Mouse (Mus musculus): ENCODE measurements around the gene Tenm2. TPM values are rescaled to one million over a fixed set of nuclear protein-coding genes. Genes with fewer than 3 reads are reported as not detected.

Gene Tenm2
- polyA plus RNA-seq, 1 experiment from 2014 or later: 0.95 TPM

GRCm38 (mm10) chr11:36902302-36902701, 333.5 kb downstream of the Tenm2 start:
- H3K4me3 ChIP-seq (ENCODE audit: low read length): no peak overlapping the region
- H3K4me2 ChIP-seq (replicated peaks; ENCODE audit: low read depth, low read length): no peak overlapping the region
- H3K27me3 ChIP-seq (ENCODE audit: control insufficient read depth, insufficient read depth, low read length): no peaks in the 10 kb centered on the region
- H3K9ac ChIP-seq (ENCODE audit: low read depth, low read length): no peak overlapping the region
- no peak overlapping the region for H3K27ac ChIP-seq (ENCODE audit: low read depth, low read length)
- no peak for ATAC-seq (ENCODE audit: low FRiP score, low TSS enrichment)
- H3K4me1 ChIP-seq (ENCODE audit: control insufficient read depth, insufficient read depth, low read length): no peaks in the 10 kb centered on the region
- H3K36me3 ChIP-seq (ENCODE audit: control insufficient read depth, insufficient read depth, low read length): no peaks in the 10 kb centered on the region
- 58% methylated on average over 2 of the region's 2 CpGs for WGBS
- H3K9me3 ChIP-seq (ENCODE audit: control insufficient read depth, low read length): no peaks in the 10 kb centered on the region

GRCm38 (mm10) chr11:36893061-36893460, 342.7 kb downstream of the Tenm2 start:
- Histone ChIP-seq H3K9ac (ENCODE audit: low read depth, low read length) (no peak overlapping the region), H3K4me3 (ENCODE audit: low read length) (no peak overlapping the region), H3K36me3 (ENCODE audit: control insufficient read depth, insufficient read depth, low read length) (no peaks in the 10 kb centered on the region), H3K9me3 (ENCODE audit: control insufficient read depth, low read length) (no peaks in the 10 kb centered on the region), H3K27me3 (ENCODE audit: control insufficient read depth, insufficient read depth, low read length) (no peaks in the 10 kb centered on the region), H3K4me2 (replicated peaks; ENCODE audit: low read depth, low read length) (no peak overlapping the region), H3K4me1 (ENCODE audit: control insufficient read depth, insufficient read depth, low read length) (no peaks in the 10 kb centered on the region), H3K27ac (ENCODE audit: low read depth, low read length) (no peak overlapping the region)
- WGBS: 82% methylated on average over 3 of the region's 3 CpGs
- ATAC-seq (ENCODE audit: low FRiP score, low TSS enrichment): no peak

DNA sequence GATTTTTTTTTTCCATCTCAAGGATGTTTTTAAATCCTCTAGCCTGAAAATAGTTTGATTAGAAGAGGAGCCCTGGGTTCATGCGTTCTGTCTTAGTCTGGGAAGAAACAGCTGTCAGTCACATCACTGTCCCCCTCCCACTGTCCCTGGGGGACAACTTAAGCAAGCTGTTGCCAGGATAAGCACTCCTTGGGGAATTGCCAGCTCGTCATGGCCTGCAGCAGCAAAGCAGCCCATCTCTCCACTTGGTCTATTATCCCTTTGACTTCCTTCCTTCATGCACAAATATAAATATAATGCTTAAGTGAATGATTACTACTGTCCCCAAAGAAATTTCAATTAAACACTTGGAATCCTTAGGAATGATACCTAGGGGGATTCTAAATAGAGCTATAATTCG, 344.7 kb downstream of the Tenm2 start:
- no peak overlapping the region for H3K27ac ChIP-seq (ENCODE audit: low read depth, low read length)
- H3K9ac ChIP-seq (ENCODE audit: low read depth, low read length): no peak overlapping the region
- no peaks in the 10 kb centered on the region for H3K9me3 ChIP-seq (ENCODE audit: control insufficient read depth, low read length)
- ATAC-seq (ENCODE audit: low FRiP score, low TSS enrichment): no peak
- 54% methylated on average over 3 of the region's 3 CpGs for WGBS
- no peak overlapping the region for H3K4me3 ChIP-seq (ENCODE audit: low read length)
- H3K4me1 ChIP-seq (ENCODE audit: control insufficient read depth, insufficient read depth, low read length): no peaks in the 10 kb centered on the region
- H3K4me2 ChIP-seq (replicated peaks; ENCODE audit: low read depth, low read length): no peak overlapping the region
- H3K27me3 ChIP-seq (ENCODE audit: control insufficient read depth, insufficient read depth, low read length): no peaks in the 10 kb centered on the region
- H3K36me3 ChIP-seq (ENCODE audit: control insufficient read depth, insufficient read depth, low read length): no peaks in the 10 kb centered on the region

DNA sequence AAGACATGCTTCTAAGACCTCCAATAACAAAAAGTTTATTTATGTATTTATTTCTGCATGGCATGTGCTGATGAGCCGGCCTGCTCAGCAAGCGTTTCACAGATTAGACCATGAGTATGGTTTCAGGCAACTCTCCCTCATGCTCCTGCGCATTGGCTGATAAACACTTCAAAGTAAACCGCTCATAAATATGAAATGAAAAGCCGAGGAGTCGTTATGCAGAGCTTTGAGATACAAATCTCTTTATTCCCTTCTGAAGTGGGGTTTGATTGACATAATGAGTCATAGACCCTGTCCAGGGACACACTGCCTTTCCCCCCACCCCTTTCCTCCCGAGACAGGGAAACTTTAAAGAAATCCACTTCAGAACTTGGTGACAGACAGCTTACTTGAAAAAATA, 348.3 kb downstream of the Tenm2 start:
- Histone ChIP-seq H3K36me3 (ENCODE audit: control insufficient read depth, insufficient read depth, low read length) (no peaks in the 10 kb centered on the region), H3K4me1 (ENCODE audit: control insufficient read depth, insufficient read depth, low read length) (no peaks in the 10 kb centered on the region), H3K4me2 (replicated peaks; ENCODE audit: low read depth, low read length) (no peak overlapping the region), H3K9me3 (ENCODE audit: control insufficient read depth, low read length) (no peaks in the 10 kb centered on the region), H3K4me3 (ENCODE audit: low read length) (no peak overlapping the region), H3K27me3 (ENCODE audit: control insufficient read depth, insufficient read depth, low read length) (no peaks in the 10 kb centered on the region), H3K9ac (ENCODE audit: low read depth, low read length) (no peak overlapping the region), H3K27ac (ENCODE audit: low read depth, low read length) (no peak overlapping the region)
- peak; percentile 55 for ATAC-seq (ENCODE audit: low FRiP score, low TSS enrichment)
- WGBS: 52% methylated on average over 7 of the region's 7 CpGs

DNA sequence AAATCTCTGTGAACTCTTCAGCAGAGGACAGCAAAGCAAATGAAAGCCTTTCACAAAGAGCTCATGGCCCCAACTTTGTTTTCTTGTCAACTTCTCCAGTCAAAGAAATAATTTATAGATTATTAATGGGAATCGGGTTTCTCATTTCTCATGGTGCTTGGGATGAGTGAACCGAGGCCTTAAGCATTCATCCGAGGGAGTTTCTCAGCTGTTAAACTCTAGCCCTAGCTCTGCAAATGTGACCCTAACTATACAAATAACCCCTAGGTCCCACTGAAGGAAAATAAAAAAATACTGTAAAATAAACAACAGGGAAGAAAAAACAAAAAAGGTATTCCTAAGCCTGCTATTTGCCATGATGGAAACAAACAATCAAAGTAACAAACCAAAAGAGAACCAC, 349.6 kb downstream of the Tenm2 start:
- Histone ChIP-seq H3K4me1 (ENCODE audit: control insufficient read depth, insufficient read depth, low read length) (no peaks in the 10 kb centered on the region), H3K9ac (ENCODE audit: low read depth, low read length) (no peak overlapping the region), H3K36me3 (ENCODE audit: control insufficient read depth, insufficient read depth, low read length) (no peaks in the 10 kb centered on the region), H3K27ac (ENCODE audit: low read depth, low read length) (no peak overlapping the region), H3K4me2 (replicated peaks; ENCODE audit: low read depth, low read length) (no peak overlapping the region), H3K27me3 (ENCODE audit: control insufficient read depth, insufficient read depth, low read length) (no peaks in the 10 kb centered on the region), H3K9me3 (ENCODE audit: control insufficient read depth, low read length) (no peaks in the 10 kb centered on the region), H3K4me3 (ENCODE audit: low read length) (no peak overlapping the region)
- WGBS: 13% methylated on average over 3 of the region's 3 CpGs
- peak; percentile 75; the same call in 1 of the 2 replicates for ATAC-seq (ENCODE audit: low FRiP score, low TSS enrichment)

- Histone ChIP-seq H3K27ac (ENCODE audit: low read depth, low read length) (no peak overlapping the region), H3K9me3 (ENCODE audit: control insufficient read depth, low read length) (no peaks in the 10 kb centered on the region), H3K27me3 (ENCODE audit: control insufficient read depth, insufficient read depth, low read length) (no peaks in the 10 kb centered on the region), H3K4me1 (ENCODE audit: control insufficient read depth, insufficient read depth, low read length) (peaks cover 4% of the 10 kb centered on the region; the same call in 1 of the 2 replicates), H3K36me3 (ENCODE audit: control insufficient read depth, insufficient read depth, low read length) (no peaks in the 10 kb centered on the region), H3K4me3 (ENCODE audit: low read length) (no peak overlapping the region), H3K4me2 (replicated peaks; ENCODE audit: low read depth, low read length) (no peak overlapping the region), H3K9ac (ENCODE audit: low read depth, low read length) (no peak overlapping the region)
- peak; percentile 95 for ATAC-seq (ENCODE audit: low FRiP score, low TSS enrichment)
- WGBS: 24% methylated on average over 4 of the region's 4 CpGs
These were observed 362.8 kb downstream of the Tenm2 start for GRCm38 (mm10) chr11:36872961-36873360.

DNA sequence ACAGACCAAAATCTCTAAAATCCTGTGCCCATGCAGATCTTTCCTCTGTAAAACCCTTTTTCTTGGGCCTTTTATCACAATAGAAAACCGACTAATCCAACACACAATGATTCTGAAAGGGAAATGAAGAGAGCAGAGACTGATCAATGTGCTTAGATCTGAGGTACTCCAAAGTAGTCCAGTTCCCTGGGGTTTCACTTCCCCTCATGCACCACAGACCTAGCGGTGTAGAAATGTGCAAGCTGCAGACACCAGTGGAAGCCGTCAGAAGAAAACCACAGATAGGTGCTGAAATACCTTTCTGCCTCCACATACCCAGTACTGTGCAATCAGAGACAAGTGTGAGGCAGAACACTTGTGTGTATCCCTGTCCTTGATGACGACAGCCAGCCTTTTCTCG, 365.2 kb downstream of the Tenm2 start:
- Histone ChIP-seq H3K36me3 (ENCODE audit: control insufficient read depth, insufficient read depth, low read length) (no peaks in the 10 kb centered on the region), H3K27ac (ENCODE audit: low read depth, low read length) (no peak overlapping the region), H3K4me2 (replicated peaks; ENCODE audit: low read depth, low read length) (no peak overlapping the region), H3K9me3 (ENCODE audit: control insufficient read depth, low read length) (no peaks in the 10 kb centered on the region), H3K4me3 (ENCODE audit: low read length) (no peak overlapping the region), H3K4me1 (ENCODE audit: control insufficient read depth, insufficient read depth, low read length) (peaks cover 4% of the 10 kb centered on the region; the same call in 1 of the 2 replicates), H3K27me3 (ENCODE audit: control insufficient read depth, insufficient read depth, low read length) (no peaks in the 10 kb centered on the region), H3K9ac (ENCODE audit: low read depth, low read length) (no peak overlapping the region)
- 83% methylated on average over 5 of the region's 5 CpGs for WGBS
- ATAC-seq (ENCODE audit: low FRiP score, low TSS enrichment): no peak

GRCm38 (mm10) chr11:36851690-36852089, 384.1 kb downstream of the Tenm2 start:
- no peaks in the 10 kb centered on the region for H3K4me1 ChIP-seq (ENCODE audit: control insufficient read depth, insufficient read depth, low read length)
- no peak overlapping the region for H3K9ac ChIP-seq (ENCODE audit: low read depth, low read length)
- no peaks in the 10 kb centered on the region for H3K36me3 ChIP-seq (ENCODE audit: control insufficient read depth, insufficient read depth, low read length)
- 40% methylated on average over 3 of the region's 3 CpGs for WGBS
- no peaks in the 10 kb centered on the region for H3K27me3 ChIP-seq (ENCODE audit: control insufficient read depth, insufficient read depth, low read length)
- ATAC-seq (ENCODE audit: low FRiP score, low TSS enrichment): no peak
- H3K27ac ChIP-seq (ENCODE audit: low read depth, low read length): no peak overlapping the region
- H3K4me2 ChIP-seq (replicated peaks; ENCODE audit: low read depth, low read length): no peak overlapping the region
- no peaks in the 10 kb centered on the region for H3K9me3 ChIP-seq (ENCODE audit: control insufficient read depth, low read length)
- no peak overlapping the region for H3K4me3 ChIP-seq (ENCODE audit: low read length)

DNA sequence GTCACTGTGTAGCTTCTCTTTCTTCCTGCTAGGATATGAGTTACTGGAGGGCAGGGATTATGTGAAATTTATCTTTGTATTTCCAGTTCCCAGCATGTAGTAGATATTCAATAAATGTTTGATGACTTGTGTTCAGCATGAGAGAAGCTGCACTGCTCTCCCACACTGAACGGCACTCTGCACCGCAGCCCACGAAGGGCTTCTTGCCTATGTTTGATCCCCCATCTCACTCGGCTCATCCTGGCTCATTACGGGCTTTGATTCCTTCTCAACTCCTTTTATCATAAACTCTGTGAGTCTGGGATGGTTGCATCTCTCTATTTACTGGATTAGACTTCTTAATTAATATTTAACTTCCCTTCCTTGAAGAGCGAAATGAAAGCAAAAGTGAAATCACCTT, 388.3 kb downstream of the Tenm2 start:
- 69% methylated on average over 6 of the region's 6 CpGs for WGBS
- H3K4me3 ChIP-seq (ENCODE audit: low read length): no peak overlapping the region
- no peak overlapping the region for H3K9ac ChIP-seq (ENCODE audit: low read depth, low read length)
- ATAC-seq (ENCODE audit: low FRiP score, low TSS enrichment): no peak
- no peaks in the 10 kb centered on the region for H3K4me1 ChIP-seq (ENCODE audit: control insufficient read depth, insufficient read depth, low read length)
- no peaks in the 10 kb centered on the region for H3K9me3 ChIP-seq (ENCODE audit: control insufficient read depth, low read length)
- no peak overlapping the region for H3K27ac ChIP-seq (ENCODE audit: low read depth, low read length)
- no peaks in the 10 kb centered on the region for H3K27me3 ChIP-seq (ENCODE audit: control insufficient read depth, insufficient read depth, low read length)
- H3K36me3 ChIP-seq (ENCODE audit: control insufficient read depth, insufficient read depth, low read length): no peaks in the 10 kb centered on the region
- no peak overlapping the region for H3K4me2 ChIP-seq (replicated peaks; ENCODE audit: low read depth, low read length)

DNA sequence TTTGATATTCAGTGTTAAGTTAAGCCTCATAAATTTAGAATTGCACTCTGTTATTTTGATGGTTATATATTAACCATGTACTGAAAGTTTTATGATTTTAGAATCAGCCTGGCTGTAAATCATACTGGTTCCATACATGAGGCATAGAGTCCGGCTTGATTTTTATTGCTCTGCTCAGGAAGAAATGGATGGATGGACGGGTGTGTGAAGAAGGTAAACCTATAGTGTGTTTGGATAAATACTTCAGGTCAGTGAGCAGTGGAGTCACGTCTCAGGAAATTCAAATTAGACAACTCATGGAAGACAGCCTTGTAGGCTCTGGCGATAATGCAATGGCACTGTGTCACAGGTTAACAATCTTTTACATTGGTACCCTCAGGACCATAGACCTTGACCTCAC, 402.9 kb downstream of the Tenm2 start:
- Histone ChIP-seq H3K4me3 (ENCODE audit: low read length) (no peak overlapping the region), H3K9ac (ENCODE audit: low read depth, low read length) (no peak overlapping the region), H3K27ac (ENCODE audit: low read depth, low read length) (no peak overlapping the region), H3K9me3 (ENCODE audit: control insufficient read depth, low read length) (no peaks in the 10 kb centered on the region), H3K27me3 (ENCODE audit: control insufficient read depth, insufficient read depth, low read length) (no peaks in the 10 kb centered on the region), H3K4me1 (ENCODE audit: control insufficient read depth, insufficient read depth, low read length) (no peaks in the 10 kb centered on the region), H3K36me3 (ENCODE audit: control insufficient read depth, insufficient read depth, low read length) (no peaks in the 10 kb centered on the region), H3K4me2 (replicated peaks; ENCODE audit: low read depth, low read length) (no peak overlapping the region)
- 7% methylated on average over 4 of the region's 4 CpGs for WGBS
- peak; percentile 82 for ATAC-seq (ENCODE audit: low FRiP score, low TSS enrichment)
